Mouse (Mus musculus) lung, embryonic 16.5 days (tissue): ENCODE measurements around the gene Srgap3. TPM values are rescaled to one million over a fixed set of nuclear protein-coding genes. Genes with fewer than 3 reads are reported as not detected.

Experiments
- ATAC-seq: fragments of 200-750 bp; cut with Nextera tagmentation; 2 replicates; pipeline ENCODE4 v1.8.0; 2017; ENCODE audit warnings: low read depth, mild to moderate bottlenecking, moderate library complexity
- H3K27ac ChIP-seq: fragments of 300-500 bp; sonication (generic); 2 replicates; pipeline ENCODE4 v1.5.1; 2014; ENCODE audit warnings: mild to moderate bottlenecking, control low read depth, low read length
- H3K27me3 ChIP-seq: fragments of 300-500 bp; sonication (generic); 2 replicates; pipeline ENCODE4 v1.6.1; 2014; ENCODE audit warnings: low read depth, low read length, mixed read lengths; ENCODE audit not compliant: control insufficient read depth, insufficient read depth
- H3K36me3 ChIP-seq: fragments of 300-500 bp; sonication (generic); 2 replicates; pipeline ENCODE4 v1.6.1; 2014; ENCODE audit warnings: low read length; ENCODE audit not compliant: control insufficient read depth, insufficient read depth
- H3K4me1 ChIP-seq: fragments of 300-500 bp; sonication (generic); replicated peaks from 2 replicates; pipeline ENCODE4 v1.6.1; 2014; ENCODE audit warnings: low read length, mixed read lengths; ENCODE audit not compliant: control insufficient read depth, insufficient read depth
- H3K4me2 ChIP-seq: fragments of 300-500 bp; sonication (generic); 2 replicates; pipeline ENCODE4 v1.6.1; 2014; ENCODE audit warnings: low read depth, low read length, control low read depth
- H3K4me3 ChIP-seq: fragments of 300-500 bp; sonication (generic); 2 replicates; pipeline ENCODE4 v1.5.1; 2014; ENCODE audit warnings: mild to moderate bottlenecking, low read length, control low read depth
- H3K9ac ChIP-seq: fragments of 300-500 bp; sonication (generic); 2 replicates; pipeline ENCODE4 v1.6.1; 2014; ENCODE audit warnings: low read length, control low read depth
- H3K9me3 ChIP-seq: fragments of 300-500 bp; sonication (generic); 2 replicates; pipeline ENCODE4 v1.6.1; 2016; ENCODE audit warnings: low read length; ENCODE audit not compliant: control insufficient read depth
- WGBS: fragments of 180-500 bp; shearing (Covaris S2); extraction: QIAGEN DNeasy Blood & Tissue Kit; methylation state at CpG from one replicate; pipeline ENCODE4 v1.1.7; 2014; 5-methylcytosine and 5-hydroxymethylcytosine counted together
- polyA plus RNA-seq: library from polyadenylated mRNA; unstranded; fragments of >200 nt; fragmentation: Nextera tagmentation; extraction: Ambion mirVana; gene quantifications from 2 replicates; pipeline ENCODE4 v1.2.1, GENCODE M21; 2015

The Srgap3 gene
- polyA plus RNA-seq, 1 experiment from 2014 or later = 3.3 TPM

DNA sequence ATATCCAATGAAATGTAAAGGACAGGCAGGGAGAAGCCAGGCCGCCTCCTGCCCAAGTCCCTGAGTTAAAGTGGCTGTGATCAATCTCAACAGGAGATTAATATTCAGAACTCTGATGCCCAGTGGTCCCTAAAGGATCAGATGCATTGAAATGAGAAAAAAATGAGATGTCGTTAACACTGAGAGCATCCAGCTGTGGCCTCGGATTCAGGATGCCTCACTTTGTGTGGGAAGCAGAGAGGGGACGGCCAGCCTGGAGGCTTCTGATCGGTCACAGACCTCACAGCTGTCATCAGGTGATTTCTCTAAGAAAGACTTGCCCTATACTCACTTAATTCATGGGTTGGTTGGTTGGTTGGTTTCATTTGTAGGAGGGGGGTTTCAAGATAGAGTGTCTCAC lies 106.7 kb downstream of the Srgap3 start:
- no peak overlapping the region for H3K9ac ChIP-seq
- H3K9me3 ChIP-seq = no peaks in the 10 kb centered on the region
- H3K27me3 ChIP-seq = no peaks in the 10 kb centered on the region
- no peak overlapping the region for H3K27ac ChIP-seq
- WGBS = 56% methylated on average over 5 of the region's 5 CpGs
- no peak for ATAC-seq
- no peaks in the 10 kb centered on the region for H3K4me1 ChIP-seq
- no peaks in the 10 kb centered on the region for H3K36me3 ChIP-seq
- no peak overlapping the region for H3K4me2 ChIP-seq
- H3K4me3 ChIP-seq = no peak overlapping the region

- Histone ChIP-seq H3K9ac (no peak overlapping the region), H3K9me3 (no peaks in the 10 kb centered on the region), H3K27ac (no peak overlapping the region), H3K36me3 (no peaks in the 10 kb centered on the region), H3K27me3 (no peaks in the 10 kb centered on the region), H3K4me1 (no peaks in the 10 kb centered on the region), H3K4me2 (no peak overlapping the region), H3K4me3 (no peak overlapping the region)
- WGBS = 74% methylated on average over 3 of the region's 3 CpGs
- ATAC-seq = no peak
Observed at GRCm38 (mm10) chr6:112839391-112839790, 107.7 kb downstream of the Srgap3 start.

- Histone ChIP-seq H3K36me3 (no peaks in the 10 kb centered on the region), H3K9ac (no peak overlapping the region), H3K4me1 (no peaks in the 10 kb centered on the region), H3K27me3 (no peaks in the 10 kb centered on the region), H3K4me2 (no peak overlapping the region), H3K9me3 (no peaks in the 10 kb centered on the region), H3K4me3 (no peak overlapping the region), H3K27ac (no peak overlapping the region)
- no peak for ATAC-seq
- WGBS = 79% methylated on average over 2 of the region's 2 CpGs
Observed at GRCm38 (mm10) chr6:112838879-112839278, 108.2 kb downstream of the Srgap3 start.

GRCm38 (mm10) chr6:112836712-112837111 lies 110.4 kb downstream of the Srgap3 start:
- Histone ChIP-seq H3K9ac (no peak overlapping the region), H3K9me3 (no peaks in the 10 kb centered on the region), H3K4me2 (no peak overlapping the region), H3K27me3 (no peaks in the 10 kb centered on the region), H3K4me1 (no peaks in the 10 kb centered on the region), H3K4me3 (no peak overlapping the region), H3K36me3 (no peaks in the 10 kb centered on the region), H3K27ac (no peak overlapping the region)
- no peak for ATAC-seq
- 74% methylated on average over 4 of the region's 4 CpGs for WGBS

GRCm38 (mm10) chr6:112835413-112835812 lies 111.7 kb downstream of the Srgap3 start:
- Histone ChIP-seq H3K27me3 (no peaks in the 10 kb centered on the region), H3K36me3 (no peaks in the 10 kb centered on the region), H3K9me3 (no peaks in the 10 kb centered on the region), H3K4me1 (no peaks in the 10 kb centered on the region), H3K4me2 (no peak overlapping the region), H3K27ac (no peak overlapping the region), H3K4me3 (no peak overlapping the region), H3K9ac (no peak overlapping the region)
- no peak for ATAC-seq
- WGBS = 73% methylated on average over 4 of the region's 4 CpGs

DNA sequence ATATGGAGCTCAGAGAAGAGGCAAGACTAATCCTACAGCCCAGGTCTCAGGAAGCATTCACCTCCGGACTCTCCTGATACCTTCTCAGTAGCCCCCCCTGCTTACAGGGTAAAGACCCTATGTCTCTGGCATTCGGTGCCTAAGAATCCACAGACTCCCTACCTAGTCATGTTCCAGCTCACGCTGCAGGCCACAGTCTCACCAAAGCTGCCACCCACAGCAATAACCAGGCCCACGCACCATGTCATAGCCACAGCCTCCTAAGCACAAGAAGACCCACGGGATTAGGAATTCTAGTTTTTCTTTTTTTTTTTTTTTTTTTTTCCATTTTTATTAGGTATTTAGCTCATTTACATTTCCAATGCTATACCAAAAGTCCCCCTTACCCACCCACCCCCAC lies 112.6 kb downstream of the Srgap3 start:
- no peak for ATAC-seq
- Histone ChIP-seq H3K27ac (no peak overlapping the region), H3K4me1 (no peaks in the 10 kb centered on the region), H3K4me2 (no peak overlapping the region), H3K9ac (no peak overlapping the region), H3K4me3 (no peak overlapping the region), H3K36me3 (no peaks in the 10 kb centered on the region), H3K9me3 (no peaks in the 10 kb centered on the region), H3K27me3 (no peaks in the 10 kb centered on the region)
- 93% methylated on average over 5 of the region's 5 CpGs for WGBS

DNA sequence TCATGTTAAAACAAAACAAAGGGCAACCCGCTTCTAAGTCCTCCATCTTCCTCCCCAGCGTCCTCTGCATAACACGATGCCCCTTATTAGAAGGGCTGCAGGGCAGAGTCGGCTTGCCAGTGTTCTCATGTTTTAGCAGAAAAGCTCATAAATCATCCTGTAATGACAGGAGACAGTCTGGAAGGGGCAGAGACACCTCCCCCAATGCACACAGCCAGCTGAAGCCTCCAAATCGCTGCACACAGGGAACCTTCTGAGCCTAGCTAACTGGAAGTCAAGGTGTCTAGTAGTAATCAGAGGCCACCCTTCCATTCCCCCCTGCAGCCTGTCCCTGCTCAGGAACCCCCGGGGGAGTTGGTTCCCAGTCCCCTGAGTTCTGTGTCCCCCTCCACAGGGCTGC lies 113.3 kb downstream of the Srgap3 start:
- no peak for ATAC-seq
- Histone ChIP-seq H3K9me3 (no peaks in the 10 kb centered on the region), H3K36me3 (no peaks in the 10 kb centered on the region), H3K27me3 (no peaks in the 10 kb centered on the region), H3K4me3 (no peak overlapping the region), H3K9ac (no peak overlapping the region), H3K4me2 (no peak overlapping the region), H3K27ac (no peak overlapping the region), H3K4me1 (no peaks in the 10 kb centered on the region)
- 32% methylated on average over 6 of the region's 6 CpGs for WGBS

- H3K9me3 ChIP-seq = no peaks in the 10 kb centered on the region
- no peak overlapping the region for H3K27ac ChIP-seq
- 70% methylated on average over 12 of the region's 12 CpGs for WGBS
- H3K9ac ChIP-seq = no peak overlapping the region
- no peak overlapping the region for H3K4me3 ChIP-seq
- no peaks in the 10 kb centered on the region for H3K36me3 ChIP-seq
- no peak overlapping the region for H3K4me2 ChIP-seq
- H3K4me1 ChIP-seq = no peaks in the 10 kb centered on the region
- H3K27me3 ChIP-seq = no peaks in the 10 kb centered on the region
- no peak for ATAC-seq
Observed at GRCm38 (mm10) chr6:112829196-112829595, 117.9 kb downstream of the Srgap3 start.

DNA sequence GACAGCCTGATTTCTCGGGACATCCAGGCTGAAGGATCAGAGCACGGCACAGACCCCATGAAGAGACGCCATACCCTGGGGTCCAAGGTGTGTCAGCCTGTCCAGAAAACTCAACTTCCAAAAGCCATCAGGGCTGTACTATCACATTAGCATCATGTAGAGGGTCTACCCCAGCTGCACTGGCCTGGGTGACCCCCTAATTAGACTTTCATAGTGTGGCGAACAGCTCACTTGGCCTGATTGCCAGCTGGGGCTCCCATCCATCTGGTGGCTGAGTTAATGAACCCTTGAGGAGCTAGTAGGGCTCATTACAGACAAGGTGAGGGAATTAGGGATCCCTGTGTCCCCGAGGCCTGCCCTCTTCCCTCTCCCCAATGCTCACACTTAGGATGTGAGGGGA lies 118.6 kb downstream of the Srgap3 start:
- no peaks in the 10 kb centered on the region for H3K4me1 ChIP-seq
- H3K36me3 ChIP-seq = no peaks in the 10 kb centered on the region
- H3K27ac ChIP-seq = no peak overlapping the region
- H3K27me3 ChIP-seq = no peaks in the 10 kb centered on the region
- H3K9ac ChIP-seq = no peak overlapping the region
- H3K4me3 ChIP-seq = no peak overlapping the region
- no peak for ATAC-seq
- 80% methylated on average over 5 of the region's 5 CpGs for WGBS
- H3K4me2 ChIP-seq = no peak overlapping the region
- no peaks in the 10 kb centered on the region for H3K9me3 ChIP-seq

- no peak overlapping the region for H3K27ac ChIP-seq
- WGBS = 88% methylated on average over 6 of the region's 6 CpGs
- ATAC-seq = no peak
- no peaks in the 10 kb centered on the region for H3K27me3 ChIP-seq
- H3K4me1 ChIP-seq = no peaks in the 10 kb centered on the region
- H3K9me3 ChIP-seq = no peaks in the 10 kb centered on the region
- no peak overlapping the region for H3K9ac ChIP-seq
- H3K4me2 ChIP-seq = no peak overlapping the region
- no peaks in the 10 kb centered on the region for H3K36me3 ChIP-seq
- H3K4me3 ChIP-seq = no peak overlapping the region
Observed at GRCm38 (mm10) chr6:112825657-112826056, 121.4 kb downstream of the Srgap3 start.
